Mouse (Mus musculus): ENCODE results near the gene Gm4969.

GRCm38 (mm10) chr7:19157160-19157800, 39.1 kb upstream of the Gm4969 start:
- peak; percentile 96 for TF ChIP-seq CTCF (IDR thresholded peaks at IDR 0.05; ENCODE audit: borderline replicate concordance, extremely low read depth, insufficient read depth, insufficient read length)
- TF ChIP-seq POLR2A (IDR thresholded peaks at IDR 0.05; ENCODE audit: borderline replicate concordance, extremely low read depth, insufficient read depth, insufficient read length, poor library complexity, severe bottlenecking): peak; percentile 38; the same call in 1 of the 2 replicates

All from brain, embryonic 14.5 days (tissue).